Mouse (Mus musculus): ENCODE measurements around the gene Dcst1. TPM values are rescaled to one million over a fixed set of nuclear protein-coding genes. Genes with fewer than 3 reads are reported as not detected.
A peak's percentile ranks its signal among the peaks of the same experiment; 100 is the strongest.

The Dcst1 gene
- polyA plus RNA-seq, 2 experiments, result 0.11 to 0.18 TPM

GRCm38 (mm10) chr3:89305551-89306325, 59.3 kb downstream of the Dcst1 start:
- TF ChIP-seq POLR2A (IDR thresholded peaks at IDR 0.05; ENCODE audit: borderline replicate concordance, extremely low read depth, insufficient read depth, insufficient read length), result no peak
- Histone ChIP-seq H3K36me3 (ENCODE audit: control insufficient read depth, insufficient read depth, low read length) (no peaks in the 10 kb centered on the region), H3K27ac (replicated peaks; ENCODE audit: low read depth, low read length) (peak overlapping the region; percentile 15; the same call in 1 of the 2 replicates), H3K4me2 (replicated peaks; ENCODE audit: low read depth, low read length, severe bottlenecking) (no peak overlapping the region), H3K9me3 (ENCODE audit: control insufficient read depth, low read length) (no peaks in the 10 kb centered on the region), H3K4me1 (ENCODE audit: control insufficient read depth, insufficient read depth, low read length) (peaks cover 5% of the 10 kb centered on the region; the same call in 1 of the 2 replicates), H3K4me3 (replicated peaks; ENCODE audit: low read length) (no peak overlapping the region), H3K27me3 (ENCODE audit: control insufficient read depth, insufficient read depth, low read length) (no peaks in the 10 kb centered on the region), H3K9ac (ENCODE audit: low read depth, low read length, severe bottlenecking) (0 out of 2 replicates have a peak overlapping the region, but pooled peaks have one; percentile 4)
- WGBS, result 49% methylated on average over 8 of the region's 8 CpGs
- no peak for DNase-seq (ENCODE audit: low spot score)
- peak; percentile 31 for ATAC-seq (ENCODE audit: low FRiP score, low read depth)

- no peaks in the 10 kb centered on the region for H3K27me3 ChIP-seq (ENCODE audit: control insufficient read depth, insufficient read depth, low read length)
- WGBS, result 67% methylated on average over 4 of the region's 4 CpGs
- TF ChIP-seq POLR2A (IDR thresholded peaks at IDR 0.05; ENCODE audit: borderline replicate concordance, extremely low read depth, insufficient read depth, insufficient read length), result no peak
- H3K4me3 ChIP-seq (replicated peaks; ENCODE audit: low read length), result no peak overlapping the region
- H3K9ac ChIP-seq (ENCODE audit: low read depth, low read length, severe bottlenecking), result 0 out of 2 replicates have a peak overlapping the region, but pooled peaks have one; percentile 4
- H3K4me1 ChIP-seq (ENCODE audit: control insufficient read depth, insufficient read depth, low read length), result peaks cover 5% of the 10 kb centered on the region; the same call in 1 of the 2 replicates
- no peaks in the 10 kb centered on the region for H3K36me3 ChIP-seq (ENCODE audit: control insufficient read depth, insufficient read depth, low read length)
- H3K27ac ChIP-seq (replicated peaks; ENCODE audit: low read depth, low read length), result no peak overlapping the region
- DNase-seq (ENCODE audit: low spot score), result no peak
- H3K4me2 ChIP-seq (replicated peaks; ENCODE audit: low read depth, low read length, severe bottlenecking), result no peak overlapping the region
- no peaks in the 10 kb centered on the region for H3K9me3 ChIP-seq (ENCODE audit: control insufficient read depth, low read length)
- ATAC-seq (ENCODE audit: low FRiP score, low read depth), result no peak
Measured at GRCm38 (mm10) chr3:89305105-89305504, 59.9 kb downstream of the Dcst1 start.

GRCm38 (mm10) chr3:89304440-89304839, 60.6 kb downstream of the Dcst1 start:
- Histone ChIP-seq H3K27ac (replicated peaks; ENCODE audit: low read depth, low read length) (no peak overlapping the region), H3K36me3 (ENCODE audit: control insufficient read depth, insufficient read depth, low read length) (no peaks in the 10 kb centered on the region), H3K4me3 (replicated peaks; ENCODE audit: low read length) (no peak overlapping the region), H3K4me1 (ENCODE audit: control insufficient read depth, insufficient read depth, low read length) (peaks cover 5% of the 10 kb centered on the region; the same call in 1 of the 2 replicates), H3K9me3 (ENCODE audit: control insufficient read depth, low read length) (no peaks in the 10 kb centered on the region), H3K9ac (ENCODE audit: low read depth, low read length, severe bottlenecking) (no peak overlapping the region), H3K4me2 (replicated peaks; ENCODE audit: low read depth, low read length, severe bottlenecking) (no peak overlapping the region), H3K27me3 (ENCODE audit: control insufficient read depth, insufficient read depth, low read length) (no peaks in the 10 kb centered on the region)
- no peak for DNase-seq (ENCODE audit: low spot score)
- ATAC-seq (ENCODE audit: low FRiP score, low read depth), result no peak
- WGBS, result 56% methylated on average over 6 of the region's 6 CpGs
- no peak for TF ChIP-seq POLR2A (IDR thresholded peaks at IDR 0.05; ENCODE audit: borderline replicate concordance, extremely low read depth, insufficient read depth, insufficient read length)

GRCm38 (mm10) chr3:89300514-89300913, 64.5 kb downstream of the Dcst1 start:
- 70% methylated on average over 2 of the region's 2 CpGs for WGBS
- H3K27ac ChIP-seq (replicated peaks; ENCODE audit: low read depth, low read length), result no peak overlapping the region
- H3K9me3 ChIP-seq (ENCODE audit: control insufficient read depth, low read length), result no peaks in the 10 kb centered on the region
- H3K4me2 ChIP-seq (replicated peaks; ENCODE audit: low read depth, low read length, severe bottlenecking), result no peak overlapping the region
- no peaks in the 10 kb centered on the region for H3K36me3 ChIP-seq (ENCODE audit: control insufficient read depth, insufficient read depth, low read length)
- no peaks in the 10 kb centered on the region for H3K27me3 ChIP-seq (ENCODE audit: control insufficient read depth, insufficient read depth, low read length)
- no peak overlapping the region for H3K4me3 ChIP-seq (replicated peaks; ENCODE audit: low read length)
- DNase-seq (ENCODE audit: low spot score) (no peak), ATAC-seq (ENCODE audit: low FRiP score, low read depth) (no peak)
- no peak overlapping the region for H3K9ac ChIP-seq (ENCODE audit: low read depth, low read length, severe bottlenecking)
- no peaks in the 10 kb centered on the region for H3K4me1 ChIP-seq (ENCODE audit: control insufficient read depth, insufficient read depth, low read length)
- TF ChIP-seq POLR2A (IDR thresholded peaks at IDR 0.05; ENCODE audit: borderline replicate concordance, extremely low read depth, insufficient read depth, insufficient read length), result no peak

Other genes with a start within 250 kb of the Dcst1 start
- gene Pklr, start 229.1 kb downstream of the Dcst1 start, polyA plus RNA-seq (2012; rRNA removed), result 0.27 and 0.50 TPM in 2 replicates
- gene Pklr, start 229.1 kb downstream of the Dcst1 start, polyA plus RNA-seq (2014; fragmentation: Nextera tagmentation; extraction: Ambion mirVana), result 0.14 and 0.23 TPM in 2 replicates
- 4.6 and 8.9 TPM in 2 replicates for gene Hcn3, start 205.1 kb downstream of the Dcst1 start, polyA plus RNA-seq (2012; rRNA removed)
- gene Hcn3, start 205.1 kb downstream of the Dcst1 start, polyA plus RNA-seq (2014; fragmentation: Nextera tagmentation; extraction: Ambion mirVana), result 1.5 and 1.6 TPM in 2 replicates
- 152 and 155 TPM in 2 replicates for gene Clk2, start 200.5 kb downstream of the Dcst1 start, polyA plus RNA-seq (2012; rRNA removed)
- 26.5 and 34.2 TPM in 2 replicates for gene Clk2, start 200.5 kb downstream of the Dcst1 start, polyA plus RNA-seq (2014; fragmentation: Nextera tagmentation; extraction: Ambion mirVana)
- 114 and 156 TPM in 2 replicates for gene Scamp3, start 187.8 kb downstream of the Dcst1 start, polyA plus RNA-seq (2012; rRNA removed)
- gene Scamp3, start 187.8 kb downstream of the Dcst1 start, polyA plus RNA-seq (2014; fragmentation: Nextera tagmentation; extraction: Ambion mirVana), result 93.9 and 96.0 TPM in 2 replicates
- gene Fam189b, start 182.1 kb downstream of the Dcst1 start, polyA plus RNA-seq (2012; rRNA removed), result 95.5 and 124 TPM in 2 replicates
- gene Fam189b, start 182.1 kb downstream of the Dcst1 start, polyA plus RNA-seq (2014; fragmentation: Nextera tagmentation; extraction: Ambion mirVana), result 34.5 and 34.8 TPM in 2 replicates
- gene Gba, start 162.3 kb downstream of the Dcst1 start, polyA plus RNA-seq (2012; rRNA removed), result 51.2 and 68.0 TPM in 2 replicates
- gene Gba, start 162.3 kb downstream of the Dcst1 start, polyA plus RNA-seq (2014; fragmentation: Nextera tagmentation; extraction: Ambion mirVana), result 48.1 and 53.3 TPM in 2 replicates
- gene Thbs3, start 150.1 kb downstream of the Dcst1 start, polyA plus RNA-seq (2012; rRNA removed), result 229 and 244 TPM in 2 replicates
- 78.9 and 83.0 TPM in 2 replicates for gene Thbs3, start 150.1 kb downstream of the Dcst1 start, polyA plus RNA-seq (2014; fragmentation: Nextera tagmentation; extraction: Ambion mirVana)
- 196 and 211 TPM in 2 replicates for gene Mtx1, start 138.2 kb downstream of the Dcst1 start, polyA plus RNA-seq (2012; rRNA removed)
- gene Mtx1, start 138.2 kb downstream of the Dcst1 start, polyA plus RNA-seq (2014; fragmentation: Nextera tagmentation; extraction: Ambion mirVana), result 159 and 163 TPM in 2 replicates
- 5.6 and 7.0 TPM in 2 replicates for gene Muc1, start 136.2 kb downstream of the Dcst1 start, polyA plus RNA-seq (2012; rRNA removed)
- 0.55 and 1.1 TPM in 2 replicates for gene Muc1, start 136.2 kb downstream of the Dcst1 start, polyA plus RNA-seq (2014; fragmentation: Nextera tagmentation; extraction: Ambion mirVana)
- gene Krtcap2, start 119.3 kb downstream of the Dcst1 start, polyA plus RNA-seq (2012; rRNA removed), result 121 and 153 TPM in 2 replicates
- 352 and 353 TPM in 2 replicates for gene Krtcap2, start 119.3 kb downstream of the Dcst1 start, polyA plus RNA-seq (2014; fragmentation: Nextera tagmentation; extraction: Ambion mirVana)
- 19.0 and 25.4 TPM in 2 replicates for gene Trim46, start 118.9 kb downstream of the Dcst1 start, polyA plus RNA-seq (2012; rRNA removed)
- gene Trim46, start 118.9 kb downstream of the Dcst1 start, polyA plus RNA-seq (2014; fragmentation: Nextera tagmentation; extraction: Ambion mirVana), result 3.9 and 4.7 TPM in 2 replicates
- gene Dpm3, start 105.9 kb downstream of the Dcst1 start, polyA plus RNA-seq (2012; rRNA removed), result 313 and 432 TPM in 2 replicates
- 165 and 173 TPM in 2 replicates for gene Dpm3, start 105.9 kb downstream of the Dcst1 start, polyA plus RNA-seq (2014; fragmentation: Nextera tagmentation; extraction: Ambion mirVana)
- gene Slc50a1, start 94.7 kb downstream of the Dcst1 start, polyA plus RNA-seq (2012; rRNA removed), result 150 and 198 TPM in 2 replicates
- gene Slc50a1, start 94.7 kb downstream of the Dcst1 start, polyA plus RNA-seq (2014; fragmentation: Nextera tagmentation; extraction: Ambion mirVana), result 90.8 and 95.6 TPM in 2 replicates
- gene Efna1, start 84.1 kb downstream of the Dcst1 start, polyA plus RNA-seq (2012; rRNA removed), result 51.7 and 52.2 TPM in 2 replicates
- 42.2 and 48.1 TPM in 2 replicates for gene Efna1, start 84.1 kb downstream of the Dcst1 start, polyA plus RNA-seq (2014; fragmentation: Nextera tagmentation; extraction: Ambion mirVana)
- 38.1 and 48.5 TPM in 2 replicates for gene Efna3, start 42.3 kb downstream of the Dcst1 start, polyA plus RNA-seq (2012; rRNA removed)
- gene Efna3, start 42.3 kb downstream of the Dcst1 start, polyA plus RNA-seq (2014; fragmentation: Nextera tagmentation; extraction: Ambion mirVana), result 32.1 and 34.4 TPM in 2 replicates
- 56.5 and 67.1 TPM in 2 replicates for gene Efna4, start 27.2 kb downstream of the Dcst1 start, polyA plus RNA-seq (2012; rRNA removed)
- gene Efna4, start 27.2 kb downstream of the Dcst1 start, polyA plus RNA-seq (2014; fragmentation: Nextera tagmentation; extraction: Ambion mirVana), result 32.0 and 34.2 TPM in 2 replicates
- gene Adam15, start 15.3 kb downstream of the Dcst1 start, polyA plus RNA-seq (2012; rRNA removed), result 80.4 and 97.6 TPM in 2 replicates
- 45.9 and 48.2 TPM in 2 replicates for gene Adam15, start 15.3 kb downstream of the Dcst1 start, polyA plus RNA-seq (2014; fragmentation: Nextera tagmentation; extraction: Ambion mirVana)
- 0.63 and 1.1 TPM in 2 replicates for gene Dcst2, start 3.3 kb downstream of the Dcst1 start, polyA plus RNA-seq (2012; rRNA removed)
- gene Dcst2, start 3.3 kb downstream of the Dcst1 start, polyA plus RNA-seq (2014; fragmentation: Nextera tagmentation; extraction: Ambion mirVana), result 0.14 and 0.26 TPM in 2 replicates
- gene Zbtb7b, start 29.5 kb upstream of the Dcst1 start, polyA plus RNA-seq (2012; rRNA removed), result 13.4 and 14.7 TPM in 2 replicates
- 2.7 and 3.4 TPM in 2 replicates for gene Zbtb7b, start 29.5 kb upstream of the Dcst1 start, polyA plus RNA-seq (2014; fragmentation: Nextera tagmentation; extraction: Ambion mirVana)
- gene Lenep, start 37.5 kb upstream of the Dcst1 start, polyA plus RNA-seq (2012; rRNA removed), result 2.4 and 2.8 TPM in 2 replicates
- gene Lenep, start 37.5 kb upstream of the Dcst1 start, polyA plus RNA-seq (2014; fragmentation: Nextera tagmentation; extraction: Ambion mirVana), result not detected in 2 replicates
- 32.8 and 36.0 TPM in 2 replicates for gene Flad1, start 46.6 kb upstream of the Dcst1 start, polyA plus RNA-seq (2012; rRNA removed)
- 26.8 and 27.1 TPM in 2 replicates for gene Flad1, start 46.6 kb upstream of the Dcst1 start, polyA plus RNA-seq (2014; fragmentation: Nextera tagmentation; extraction: Ambion mirVana)
- 247 and 268 TPM in 2 replicates for gene Cks1b, start 53.1 kb upstream of the Dcst1 start, polyA plus RNA-seq (2012; rRNA removed)
- 473 and 476 TPM in 2 replicates for gene Cks1b, start 53.1 kb upstream of the Dcst1 start, polyA plus RNA-seq (2014; fragmentation: Nextera tagmentation; extraction: Ambion mirVana)
- 134 and 166 TPM in 2 replicates for gene Shc1, start 53.2 kb upstream of the Dcst1 start, polyA plus RNA-seq (2012; rRNA removed)
- 72.5 and 80.0 TPM in 2 replicates for gene Shc1, start 53.2 kb upstream of the Dcst1 start, polyA plus RNA-seq (2014; fragmentation: Nextera tagmentation; extraction: Ambion mirVana)
- gene Pygo2, start 65.0 kb upstream of the Dcst1 start, polyA plus RNA-seq (2012; rRNA removed), result 83.4 and 121 TPM in 2 replicates
- gene Pygo2, start 65.0 kb upstream of the Dcst1 start, polyA plus RNA-seq (2014; fragmentation: Nextera tagmentation; extraction: Ambion mirVana), result 58.3 and 65.3 TPM in 2 replicates
- 31.4 and 32.8 TPM in 2 replicates for gene Pbxip1, start 71.5 kb upstream of the Dcst1 start, polyA plus RNA-seq (2012; rRNA removed)
- gene Pbxip1, start 71.5 kb upstream of the Dcst1 start, polyA plus RNA-seq (2014; fragmentation: Nextera tagmentation; extraction: Ambion mirVana), result 17.9 and 21.2 TPM in 2 replicates
- 41.8 and 47.2 TPM in 2 replicates for gene Pmvk, start 89.3 kb upstream of the Dcst1 start, polyA plus RNA-seq (2012; rRNA removed)
- gene Pmvk, start 89.3 kb upstream of the Dcst1 start, polyA plus RNA-seq (2014; fragmentation: Nextera tagmentation; extraction: Ambion mirVana), result 46.5 and 52.3 TPM in 2 replicates
- 5.9 and 6.6 TPM in 2 replicates for gene Kcnn3, start 154.9 kb upstream of the Dcst1 start, polyA plus RNA-seq (2012; rRNA removed)
- gene Kcnn3, start 154.9 kb upstream of the Dcst1 start, polyA plus RNA-seq (2014; fragmentation: Nextera tagmentation; extraction: Ambion mirVana), result 4.1 and 5.0 TPM in 2 replicates

All from limb, embryonic 14.5 days (tissue).